Mouse (Mus musculus): ENCODE results near the gene Rps6ka3. TPM values are rescaled to one million over a fixed set of nuclear protein-coding genes. Genes with fewer than 3 reads are reported as not detected.
A peak's percentile ranks its signal among the peaks of the same experiment; 100 is the strongest.

Gene Rps6ka3
- 26.0 and 27.0 TPM in 2 replicates for total RNA-seq (2017)

DNA sequence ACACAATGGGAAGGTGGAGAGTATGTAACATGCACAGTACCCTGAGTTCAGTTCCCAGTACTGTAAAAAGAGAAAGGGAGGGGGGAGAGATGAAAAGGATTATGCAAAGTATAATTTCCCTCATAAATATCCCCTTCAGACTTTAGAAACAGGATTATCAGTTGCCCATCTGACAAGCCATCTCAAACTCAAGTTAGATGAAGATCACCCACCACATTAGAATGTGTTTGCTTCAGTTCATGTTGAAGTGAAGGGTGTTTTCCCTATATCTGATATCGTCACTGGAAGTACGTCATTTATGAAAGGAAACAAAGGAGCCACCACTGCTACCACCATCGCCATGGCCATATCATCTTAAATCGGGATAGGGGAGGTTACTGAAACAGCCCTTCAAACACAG lies at the start of gene Rps6ka3:
Rps6ka3 (plus strand) TSS at position 301 of the 400 bp plus-strand sequence.
- no peak for ATAC-seq (ENCODE audit: extremely low read depth, insufficient number of reproducible peaks, low FRiP score, poor library complexity, severe bottlenecking)

- no peak for ATAC-seq (ENCODE audit: extremely low read depth, insufficient number of reproducible peaks, low FRiP score, poor library complexity, severe bottlenecking)
These were observed 40.9 kb upstream of the Rps6ka3 start for GRCm38 (mm10) chrX:159169200-159169599.

DNA sequence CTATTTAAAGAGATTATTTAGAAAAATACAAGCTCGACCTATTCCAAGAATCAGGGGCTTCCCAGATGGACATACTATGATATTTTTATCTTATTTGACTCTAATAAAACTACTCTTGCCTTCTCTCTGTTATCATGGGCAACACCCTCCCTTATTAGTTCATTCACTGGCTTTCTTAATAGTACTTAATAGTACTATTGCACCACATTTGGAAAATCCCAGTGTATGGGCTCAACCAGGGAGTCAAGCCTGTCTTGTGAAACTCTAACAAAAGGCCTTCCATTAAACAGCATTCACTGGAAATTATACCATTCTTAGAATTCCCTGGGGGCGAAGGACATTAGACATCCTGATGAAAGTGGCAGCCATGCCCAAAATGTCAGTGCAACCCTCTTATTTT lies 38.5 kb upstream of the Rps6ka3 start:
- no peak for ATAC-seq (ENCODE audit: extremely low read depth, insufficient number of reproducible peaks, low FRiP score, poor library complexity, severe bottlenecking)

DNA sequence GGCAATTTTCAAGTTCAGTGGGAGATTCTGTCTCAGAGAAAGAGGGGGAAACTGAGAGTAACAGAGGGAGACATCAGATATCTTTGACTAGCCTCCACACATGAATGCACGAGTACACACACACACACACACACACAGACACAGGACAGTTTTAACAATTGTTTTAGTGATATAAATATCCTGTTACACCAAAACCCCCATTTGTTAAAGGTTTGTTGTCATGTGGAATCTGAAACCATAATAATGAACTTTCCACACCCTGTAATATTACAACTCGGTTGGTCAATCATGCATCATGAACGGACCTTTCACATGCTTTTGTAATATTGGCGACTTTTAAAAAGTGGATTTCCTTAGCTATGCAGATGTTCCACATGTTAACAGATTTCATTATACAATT lies 18.5 kb upstream of the Rps6ka3 start:
- no peak for ATAC-seq (ENCODE audit: extremely low read depth, insufficient number of reproducible peaks, low FRiP score, poor library complexity, severe bottlenecking)

GRCm38 (mm10) chrX:159199495-159199894 lies 10.6 kb upstream of the Rps6ka3 start:
- peak; percentile 91 for ATAC-seq (ENCODE audit: extremely low read depth, insufficient number of reproducible peaks, low FRiP score, poor library complexity, severe bottlenecking)

GRCm38 (mm10) chrX:159200101-159200500 lies 10.0 kb upstream of the Rps6ka3 start:
- ATAC-seq (ENCODE audit: extremely low read depth, insufficient number of reproducible peaks, low FRiP score, poor library complexity, severe bottlenecking), result peak; percentile 69; the same call in 1 of the 2 replicates

- ATAC-seq (ENCODE audit: extremely low read depth, insufficient number of reproducible peaks, low FRiP score, poor library complexity, severe bottlenecking), result 0 out of 2 replicates have a peak, but pooled peaks have one; percentile 33
These were observed 931 bp downstream of the Rps6ka3 start for GRCm38 (mm10) chrX:159210892-159211583.

DNA sequence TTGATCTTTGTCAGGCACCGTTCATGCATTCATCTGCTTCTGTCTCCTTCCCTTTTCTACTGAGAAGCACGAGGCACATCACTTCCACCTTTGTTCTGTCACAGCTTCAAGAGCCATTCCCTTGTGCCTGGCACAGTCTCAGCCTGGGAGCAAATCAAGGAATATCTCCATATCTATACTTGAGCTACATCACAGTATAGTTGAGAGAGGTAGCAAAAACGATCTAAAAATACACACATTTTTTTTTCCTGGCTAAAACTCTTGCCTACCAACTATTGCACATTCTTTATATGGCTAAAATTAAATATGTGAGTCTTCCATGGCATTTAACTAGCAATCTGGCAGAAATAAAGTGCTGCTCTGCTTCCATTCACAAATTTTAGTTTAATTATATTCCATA lies 5.1 kb downstream of the Rps6ka3 start:
- no peak for ATAC-seq (ENCODE audit: extremely low read depth, insufficient number of reproducible peaks, low FRiP score, poor library complexity, severe bottlenecking)

DNA sequence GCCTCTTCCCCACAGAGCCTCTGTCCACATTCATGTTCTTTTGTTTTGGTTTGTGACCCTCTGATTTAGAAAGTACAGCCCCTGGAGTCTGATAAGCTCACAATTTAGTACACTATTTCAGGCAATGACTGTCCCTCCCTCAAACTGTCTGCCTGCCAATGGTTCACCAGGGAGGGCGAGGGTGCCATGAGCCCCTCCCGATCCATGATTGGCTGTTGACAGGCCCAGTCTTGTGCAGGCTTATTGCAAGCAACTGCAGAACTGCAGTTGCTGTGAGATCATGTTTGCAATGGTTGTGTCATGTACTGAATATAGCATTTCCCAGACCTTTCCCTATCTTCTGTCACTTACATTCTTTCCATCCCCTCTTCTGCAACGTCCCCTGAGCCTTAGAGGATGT lies 12.4 kb downstream of the Rps6ka3 start:
- ATAC-seq (ENCODE audit: extremely low read depth, insufficient number of reproducible peaks, low FRiP score, poor library complexity, severe bottlenecking), result no peak

DNA sequence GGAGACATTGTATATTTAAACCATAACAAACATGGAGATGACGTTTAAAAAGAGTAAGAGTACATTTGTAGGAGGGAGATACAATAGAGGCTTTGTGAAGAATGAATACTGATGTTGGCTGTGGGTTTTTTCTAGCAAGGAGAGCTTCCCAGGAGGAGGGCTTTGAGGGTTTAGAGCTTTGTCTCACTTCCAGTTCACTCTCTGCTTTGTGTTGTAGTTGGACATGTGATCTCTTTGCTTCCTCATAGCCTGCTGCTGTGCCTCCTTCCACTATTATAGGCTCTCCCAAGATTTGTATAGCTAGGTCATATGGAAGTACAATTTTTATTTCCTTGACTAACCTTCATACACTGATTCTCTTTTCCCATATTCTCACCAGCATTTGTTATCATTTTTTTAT lies 27.2 kb downstream of the Rps6ka3 start:
- no peak for ATAC-seq (ENCODE audit: extremely low read depth, insufficient number of reproducible peaks, low FRiP score, poor library complexity, severe bottlenecking)

- peak; percentile 62 for ATAC-seq (ENCODE audit: extremely low read depth, insufficient number of reproducible peaks, low FRiP score, poor library complexity, severe bottlenecking)
These were observed 44.1 kb downstream of the Rps6ka3 start for GRCm38 (mm10) chrX:159254001-159254884.

DNA sequence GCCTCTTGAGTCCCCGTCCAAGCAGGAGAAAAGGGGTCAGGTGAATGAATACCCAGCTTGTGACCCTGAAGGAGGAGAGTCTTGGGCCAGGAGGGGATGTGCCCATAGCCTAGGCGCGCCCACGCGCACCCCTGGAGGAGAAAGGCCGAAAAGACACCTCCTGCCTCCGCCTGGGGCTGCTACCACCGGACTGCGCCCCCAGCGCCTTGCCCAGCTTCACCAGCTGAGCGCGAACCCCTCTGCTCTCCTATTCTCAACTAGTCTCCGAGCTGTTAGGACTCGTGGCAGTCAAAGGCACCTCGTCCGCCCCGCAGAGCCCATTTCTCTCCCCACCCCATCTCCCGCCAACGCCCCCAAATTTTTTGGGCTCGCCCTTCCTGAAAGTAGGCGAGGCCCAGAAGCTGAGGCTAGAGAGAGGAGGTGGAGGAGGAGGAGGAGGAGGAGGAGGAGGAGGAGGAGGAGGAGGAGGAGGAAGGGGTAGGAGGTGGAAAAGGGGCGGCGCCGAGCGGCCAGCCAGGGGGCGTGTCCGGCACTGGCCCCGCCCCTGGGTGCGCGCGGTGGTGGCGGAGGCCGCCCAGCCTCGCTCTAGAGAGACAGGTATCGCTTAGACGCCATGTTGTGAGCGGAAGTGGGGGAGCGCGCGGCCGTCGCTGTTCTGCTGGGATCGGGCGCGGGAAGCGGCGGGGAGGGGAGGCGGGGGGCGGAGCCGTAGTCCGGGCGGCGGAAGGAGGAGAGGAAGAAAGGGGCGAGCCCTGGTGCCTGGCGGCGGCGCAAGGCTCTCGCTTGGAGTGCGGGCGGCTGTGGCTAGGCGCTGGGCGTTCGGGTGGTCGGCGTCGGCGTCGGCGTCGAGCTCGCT lies 45.2 kb downstream of the Rps6ka3 start:
- peak; percentile 84 for ATAC-seq (ENCODE audit: extremely low read depth, insufficient number of reproducible peaks, low FRiP score, poor library complexity, severe bottlenecking)

GRCm38 (mm10) chrX:159256040-159256852 lies 46.1 kb downstream of the Rps6ka3 start:
- ATAC-seq (ENCODE audit: extremely low read depth, insufficient number of reproducible peaks, low FRiP score, poor library complexity, severe bottlenecking), result no peak

- ATAC-seq (ENCODE audit: extremely low read depth, insufficient number of reproducible peaks, low FRiP score, poor library complexity, severe bottlenecking), result peak; percentile 23; the same call in 1 of the 2 replicates
These were observed 46.9 kb downstream of the Rps6ka3 start for GRCm38 (mm10) chrX:159256921-159257421.

DNA sequence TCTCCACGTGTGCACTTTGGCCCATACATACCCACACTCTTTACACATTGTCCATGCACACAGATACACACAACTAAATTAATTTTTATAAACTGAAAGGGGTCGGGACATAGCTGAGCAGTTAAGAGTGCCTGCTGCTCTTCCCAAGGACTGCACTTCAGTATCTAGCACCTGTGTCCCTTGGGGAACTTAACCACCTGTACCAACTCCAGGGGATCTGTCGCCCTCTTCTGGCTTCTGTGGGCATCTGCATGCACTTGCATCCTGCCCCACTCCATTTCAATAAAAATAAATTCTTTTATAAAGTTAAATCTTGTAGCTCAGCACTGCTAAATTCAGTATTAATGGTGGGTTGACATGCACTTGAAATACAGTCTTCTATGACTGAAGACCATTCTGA lies 54.6 kb downstream of the Rps6ka3 start:
- peak; percentile 77 for ATAC-seq (ENCODE audit: extremely low read depth, insufficient number of reproducible peaks, low FRiP score, poor library complexity, severe bottlenecking)

DNA sequence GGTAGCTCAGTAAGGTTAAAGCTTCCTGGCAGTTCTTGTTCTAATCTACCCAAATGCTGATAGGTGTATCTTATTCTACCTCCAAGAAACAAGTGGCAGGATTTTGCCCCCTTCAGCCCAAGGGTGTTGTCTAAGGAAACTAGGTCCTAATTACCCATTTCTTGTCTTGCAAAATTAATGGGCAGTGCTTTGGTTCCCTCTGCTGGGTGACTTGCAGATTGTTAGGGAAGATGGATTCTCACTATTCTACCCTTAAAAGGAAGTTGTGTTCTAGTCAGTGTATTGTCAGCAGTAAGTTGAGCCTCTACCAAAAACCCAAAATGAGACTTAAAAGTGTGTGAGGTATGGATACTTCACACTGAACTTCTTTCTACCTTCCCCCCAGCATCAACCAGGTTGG lies 59.0 kb downstream of the Rps6ka3 start:
- peak; percentile 87; the same call in 1 of the 2 replicates for ATAC-seq (ENCODE audit: extremely low read depth, insufficient number of reproducible peaks, low FRiP score, poor library complexity, severe bottlenecking)

DNA sequence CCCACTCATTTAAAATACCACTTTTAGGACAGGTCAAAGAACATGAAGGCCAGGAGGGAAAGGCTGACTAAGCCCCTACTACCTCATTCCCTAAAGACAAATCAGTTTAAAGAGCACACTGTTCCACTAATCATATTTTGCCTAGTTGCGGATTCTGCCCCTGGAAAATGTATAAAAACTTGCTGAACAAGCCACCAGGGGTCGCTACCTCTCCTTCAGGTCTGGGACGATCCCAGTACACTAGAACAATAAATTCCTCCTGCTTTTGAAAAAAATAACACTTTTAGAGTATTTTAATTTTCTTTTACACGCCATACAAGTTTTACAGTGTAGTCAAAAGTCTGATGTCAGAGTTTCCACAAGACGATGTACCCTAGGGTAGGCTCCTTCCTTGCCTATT lies 76.7 kb downstream of the Rps6ka3 start:
- ATAC-seq (ENCODE audit: extremely low read depth, insufficient number of reproducible peaks, low FRiP score, poor library complexity, severe bottlenecking), result no peak

GRCm38 (mm10) chrX:159295879-159296278 lies 85.8 kb downstream of the Rps6ka3 start:
- no peak for ATAC-seq (ENCODE audit: extremely low read depth, insufficient number of reproducible peaks, low FRiP score, poor library complexity, severe bottlenecking)
